In genomic region chr2:90526971-90527370, GRCm38 (mm10) we compare ENCODE assay signal across 9 mouse cellular contexts. TPM values are rescaled to one million over a fixed set of nuclear protein-coding genes. Genes with fewer than 3 reads are reported as not detected.
DNase-seq lines count a peak whose midpoint lies in the region; ATAC-seq and TF ChIP-seq lines count a peak whose summit lies in the region.
"Had no signal": no experiment of that assay in that cellular context is flagged by ENCODE, and none has a peak within 500 bp of the region (broad histone marks: within the 10 kb centered on the region; RNA-seq: fewer than 3 reads in every experiment).

No protein-coding gene starts in this region.

- no peaks in the 10 kb centered on the region for H3K9me3 ChIP-seq in lung, embryonic 16.5 days (ENCODE audit: control insufficient read depth, low read length)
- H3K9me3 ChIP-seq in limb, embryonic 14.5 days (ENCODE audit: control insufficient read depth, low read length), result no peaks in the 10 kb centered on the region
- H3K9me3 ChIP-seq in stomach, embryonic 15.5 days, result no peaks in the 10 kb centered on the region
- H3K9me3 ChIP-seq: liver, embryonic 13.5 days had no signal

- H3K27ac ChIP-seq in lung, embryonic 16.5 days (ENCODE audit: low read length), result peak overlapping the region; percentile 81
- peak overlapping the region; percentile 16 for H3K27ac ChIP-seq in limb, embryonic 14.5 days (replicated peaks; ENCODE audit: low read depth, low read length)
- peak overlapping the region; percentile 91 for H3K27ac ChIP-seq in stomach, embryonic 15.5 days
- H3K27ac ChIP-seq: liver, embryonic 13.5 days had no signal

- no peak overlapping the region for H3K9ac ChIP-seq in lung, embryonic 16.5 days (ENCODE audit: low read length)
- no peak overlapping the region for H3K9ac ChIP-seq in limb, embryonic 14.5 days (ENCODE audit: low read depth, low read length, severe bottlenecking)
- H3K9ac ChIP-seq in stomach, embryonic 15.5 days, result no peak overlapping the region
- H3K9ac ChIP-seq: liver, embryonic 13.5 days had no signal

- H3K36me3 ChIP-seq in lung, embryonic 16.5 days (ENCODE audit: control insufficient read depth, insufficient read depth, low read length), result no peaks in the 10 kb centered on the region
- no peaks in the 10 kb centered on the region for H3K36me3 ChIP-seq in limb, embryonic 14.5 days (ENCODE audit: control insufficient read depth, insufficient read depth, low read length)
- H3K36me3 ChIP-seq in stomach, embryonic 15.5 days, result no peaks in the 10 kb centered on the region
- H3K36me3 ChIP-seq: liver, embryonic 13.5 days had no signal

- peaks cover 17% of the 10 kb centered on the region for H3K4me1 ChIP-seq in lung, embryonic 16.5 days (replicated peaks; ENCODE audit: control insufficient read depth, insufficient read depth, low read length)
- 0 out of 2 replicates have a peak, but pooled peaks cover 8% of the 10 kb centered on the region for H3K4me1 ChIP-seq in limb, embryonic 14.5 days (ENCODE audit: control insufficient read depth, insufficient read depth, low read length)
- H3K4me1 ChIP-seq in stomach, embryonic 15.5 days, result peaks cover 24% of the 10 kb centered on the region

- peak overlapping the region; percentile 45 for H3K4me2 ChIP-seq in lung, embryonic 16.5 days (ENCODE audit: low read depth, low read length)
- no peak overlapping the region for H3K4me2 ChIP-seq in limb, embryonic 14.5 days (replicated peaks; ENCODE audit: low read depth, low read length, severe bottlenecking)
- H3K4me2 ChIP-seq in stomach, embryonic 15.5 days, result peak overlapping the region; percentile 29
- H3K4me2 ChIP-seq: liver, embryonic 13.5 days had no signal

- H3K27me3 ChIP-seq in lung, embryonic 16.5 days (ENCODE audit: control insufficient read depth, insufficient read depth, low read depth, low read length), result no peaks in the 10 kb centered on the region
- no peaks in the 10 kb centered on the region for H3K27me3 ChIP-seq in limb, embryonic 14.5 days (ENCODE audit: control insufficient read depth, insufficient read depth, low read length)
- no peaks in the 10 kb centered on the region for H3K27me3 ChIP-seq in stomach, embryonic 15.5 days (replicated peaks)
- H3K27me3 ChIP-seq: liver, embryonic 13.5 days had no signal

- 35% methylated on average over 6 of the region's 6 CpGs for WGBS in lung, embryonic 16.5 days
- 64% methylated on average over 6 of the region's 6 CpGs for WGBS in limb, embryonic 14.5 days
- 27% methylated on average over 6 of the region's 6 CpGs for WGBS in stomach, embryonic 15.5 days

- ATAC-seq in frontal cortex, adult (ENCODE audit: low TSS enrichment), result peak; percentile 13
- 0 out of 2 replicates have a peak, but pooled peaks have one; percentile 7 for ATAC-seq in lung, embryonic 16.5 days (ENCODE audit: low read depth)
- ATAC-seq in limb, embryonic 14.5 days (ENCODE audit: low FRiP score, low read depth), result no peak
- no peak for ATAC-seq in stomach, embryonic 15.5 days (ENCODE audit: insufficient read depth, low FRiP score, low read depth)

- TF ChIP-seq POLR2A in limb, embryonic 14.5 days (IDR thresholded peaks at IDR 0.05; ENCODE audit: borderline replicate concordance, extremely low read depth, insufficient read depth, insufficient read length), result no peak

- H3K4me3 ChIP-seq in lung, embryonic 16.5 days (ENCODE audit: low read length), result no peak overlapping the region
- no peak overlapping the region for H3K4me3 ChIP-seq in limb, embryonic 14.5 days (replicated peaks; ENCODE audit: low read length)
- H3K4me3 ChIP-seq in stomach, embryonic 15.5 days (replicated peaks), result no peak overlapping the region
- H3K4me3 ChIP-seq: liver, embryonic 13.5 days had no signal

- no peak for DNase-seq in frontal cortex, postnatal 10 days (ENCODE audit: low spot score in 2 of 2)
- DNase-seq in lung, postnatal 14 days, result no peak
- DNase-seq in limb, embryonic 14.5 days (ENCODE audit: low spot score), result no peak
- no peak for DNase-seq in layer of hippocampus, postnatal 10 days (ENCODE audit: low spot score in 2 of 2)
- DNase-seq in cerebellum, adult 9-11 months, result no peak
- DNase-seq: liver, embryonic 13.5 days had no signal

RNA-seq across cellular contexts. Expression of gene Ptprj, which starts 53.5 kb away (rescaled TPM):
- 2.7 and 3.1 TPM in 2 replicates for polyA plus RNA-seq in lung, embryonic 16.5 days (2015; fragmentation: Nextera tagmentation; extraction: Ambion mirVana)
- 3.9 and 4.0 TPM in 2 replicates for polyA plus RNA-seq in limb, embryonic 14.5 days (2012; rRNA removed)
- 2.7 and 3.2 TPM in 2 replicates for polyA plus RNA-seq in limb, embryonic 14.5 days (2014; fragmentation: Nextera tagmentation; extraction: Ambion mirVana)
- 4.9 and 5.4 TPM in 2 replicates for polyA plus RNA-seq in stomach, embryonic 15.5 days (2015; fragmentation: Nextera tagmentation; extraction: Ambion mirVana)
- 10 to 100 TPM; 67.7 to 73.0 TPM for total RNA-seq in layer of hippocampus, postnatal 10 days (2021)

Comparison
In these comparisons a context has a peak if more than half of its experiments do, and no peak if none do; other contexts are left out.
1. ATAC-seq: peak in frontal cortex, adult (single experiment) and lung, embryonic 16.5 days (single experiment); none in limb, embryonic 14.5 days (single experiment) and stomach, embryonic 15.5 days (single experiment).
2. H3K27ac ChIP-seq: peak in every context shown above with its lines; median percentile 91 in stomach, embryonic 15.5 days; 81 in lung, embryonic 16.5 days; 16 in limb, embryonic 14.5 days.